Mouse (Mus musculus): ENCODE results near the gene Acot7.

DNA sequence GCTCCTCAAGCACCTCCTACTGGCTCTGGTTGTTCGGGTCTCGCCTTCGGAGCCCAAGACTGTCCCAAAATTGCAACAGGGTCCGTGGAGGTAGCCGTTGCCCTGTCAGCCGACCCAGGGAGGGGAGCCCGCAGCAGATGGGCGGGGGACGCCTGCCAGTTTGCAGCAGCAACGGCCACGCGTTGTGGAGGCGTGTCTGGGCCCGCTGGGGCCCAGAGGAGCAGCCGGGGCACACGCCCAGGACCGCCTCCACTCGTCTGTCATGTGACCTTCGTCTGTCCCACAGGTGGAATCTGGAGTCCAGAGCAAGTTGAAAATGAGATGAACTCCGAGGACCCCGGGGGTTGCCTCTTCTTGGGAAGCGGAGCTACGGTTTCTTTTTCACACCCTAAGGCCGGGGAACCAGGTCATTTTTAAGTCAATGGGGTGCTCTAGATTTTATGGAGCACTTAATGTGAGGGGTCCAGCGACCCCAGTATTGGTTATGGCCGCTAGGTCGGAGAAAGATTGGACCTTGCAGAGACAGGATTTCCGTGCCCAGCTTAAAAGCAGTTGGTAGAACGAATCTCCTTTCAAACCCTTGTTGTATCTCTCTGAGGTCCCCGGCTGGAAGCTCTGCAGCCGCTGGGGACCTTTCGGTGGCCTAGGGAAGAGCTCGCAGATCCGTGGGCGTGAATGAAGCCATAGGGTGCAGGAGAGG lies 19.2 kb upstream of the Acot7 start, which contains the start of gene Hes2:
- TF ChIP-seq POLR2A (IDR thresholded peaks at IDR 0.05; ENCODE audit: insufficient read length, low read depth) = no peak
- no peak for TF ChIP-seq POLR2AphosphoS2 (IDR thresholded peaks at IDR 0.05; ENCODE audit: insufficient read length, low read depth)
- no peak for TF ChIP-seq MAX (IDR thresholded peaks at IDR 0.05; ENCODE audit: low read depth)
- no peak for TF ChIP-seq CEBPB (IDR thresholded peaks at IDR 0.05; ENCODE audit: insufficient read depth, poor library complexity, severe bottlenecking)
- no peak for TF ChIP-seq TCF3 (IDR thresholded peaks at IDR 0.05; ENCODE audit: insufficient read length, low read depth)
- no peak for TF ChIP-seq E2F4 (IDR thresholded peaks at IDR 0.05; ENCODE audit: insufficient read depth)
- no peak for TF ChIP-seq USF1 (IDR thresholded peaks at IDR 0.05; ENCODE audit: low read depth)
- TF ChIP-seq REST (IDR thresholded peaks at IDR 0.05; ENCODE audit: insufficient read depth, insufficient read length) = no peak
- no peak for TF ChIP-seq MYOD1 (IDR thresholded peaks at IDR 0.05; ENCODE audit: control insufficient read depth in 1 of 3, insufficient read length in 2 of 3, low read depth in 2 of 3)
- TF ChIP-seq MYOG (IDR thresholded peaks at IDR 0.05; ENCODE audit: control insufficient read depth in 1 of 3, insufficient read depth in 1 of 3, insufficient read length in 2 of 3, low read depth in 2 of 3) = peak in 1 of 3 experiments; percentile 4
- TF ChIP-seq TCF12 (IDR thresholded peaks at IDR 0.05; ENCODE audit: insufficient read depth, poor library complexity, severe bottlenecking) = no peak

Measured in myocyte (in vitro differentiated cells).